Mouse (Mus musculus) lung, embryonic 15.5 days (tissue): ENCODE measurements around the gene Trex1. TPM values are rescaled to one million over a fixed set of nuclear protein-coding genes. Genes with fewer than 3 reads are reported as not detected.
A peak's percentile ranks its signal among the peaks of the same experiment; 100 is the strongest.

Source experiments
- ATAC-seq: fragments of 200-750 bp; cut with Nextera tagmentation; 2 replicates; pipeline ENCODE4 v1.8.0; 2017; ENCODE audit warnings: moderate number of reproducible peaks, borderline replicate concordance; ENCODE audit not compliant: low FRiP score, low TSS enrichment; ENCODE audit errors: extremely low read depth
- H3K27ac ChIP-seq: fragments of 300-500 bp; sonication (generic); 2 replicates; pipeline ENCODE4 v1.5.1; 2015; ENCODE audit warnings: moderate library complexity, mild to moderate bottlenecking, inconsistent platforms
- H3K27me3 ChIP-seq: fragments of 300-500 bp; sonication (generic); 2 replicates; pipeline ENCODE4 v1.6.1; 2015; ENCODE audit warnings: inconsistent platforms
- H3K36me3 ChIP-seq: fragments of 300-500 bp; sonication (generic); 2 replicates; pipeline ENCODE4 v1.6.1; 2015; ENCODE audit warnings: inconsistent platforms
- H3K4me1 ChIP-seq: fragments of 300-500 bp; sonication (generic); 2 replicates; pipeline ENCODE4 v1.6.1; 2015; ENCODE audit warnings: inconsistent platforms
- H3K4me2 ChIP-seq: fragments of 300-500 bp; sonication (generic); 2 replicates; pipeline ENCODE4 v1.6.1; 2015; ENCODE audit warnings: inconsistent platforms, mild to moderate bottlenecking, moderate library complexity
- H3K4me3 ChIP-seq: fragments of 300-500 bp; sonication (generic); 2 replicates; pipeline ENCODE4 v1.5.1; 2015; ENCODE audit warnings: mild to moderate bottlenecking, inconsistent platforms
- H3K9ac ChIP-seq: fragments of 300-500 bp; sonication (generic); 2 replicates; pipeline ENCODE4 v1.6.1; 2015; ENCODE audit warnings: inconsistent platforms
- H3K9me3 ChIP-seq: fragments of 300-500 bp; sonication (generic); 2 replicates; pipeline ENCODE4 v1.6.1; 2016; ENCODE audit warnings: inconsistent platforms
- WGBS: fragments of 180-500 bp; shearing (Covaris S2); methylation state at CpG from one replicate; pipeline ENCODE4 v1.1.7; 2015; 5-methylcytosine and 5-hydroxymethylcytosine counted together
- polyA plus RNA-seq: library from polyadenylated mRNA; unstranded; fragments of >200 nt; fragmentation: Nextera tagmentation; extraction: Ambion mirVana; gene quantifications from 2 replicates; pipeline ENCODE4 v1.2.1, GENCODE M21; 2015

The Trex1 gene
- polyA plus RNA-seq, 1 experiment from 2014 or later = 14.0 TPM

GRCm38 (mm10) chr9:109082124-109082800 lies 22.7 kb upstream of the Trex1 start, which contains the start of the genes Ccdc51 and Tma7:
Gene Ccdc51 (plus strand): TSS chr9:109082493.
Gene Tma7 (minus strand): TSS chr9:109082587.
- under 1% methylated on average over 37 of the region's 37 CpGs for WGBS
- Histone ChIP-seq H3K9ac (peak within 1 kb of the TSS; percentile 87), H3K27me3 (no peaks in the 10 kb centered on the region)

GRCm38 (mm10) chr9:109081749-109082123 lies 22.2 kb upstream of the Trex1 start:
- peak overlapping the region; percentile 90 for H3K4me3 ChIP-seq
- H3K36me3 ChIP-seq = peaks cover 16% of the 10 kb centered on the region
- ATAC-seq = 0 out of 2 replicates have a peak, but pooled peaks have one; percentile 6
- H3K27me3 ChIP-seq = no peaks in the 10 kb centered on the region
- 3% methylated on average over 11 of the region's 11 CpGs for WGBS
- H3K9me3 ChIP-seq = no peaks in the 10 kb centered on the region
- H3K27ac ChIP-seq = peak overlapping the region; percentile 84
- H3K4me1 ChIP-seq = peaks cover 18% of the 10 kb centered on the region
- peak overlapping the region; percentile 87 for H3K9ac ChIP-seq
- peak overlapping the region; percentile 65 for H3K4me2 ChIP-seq

More at GRCm38 (mm10) chr9:109082124-109082800, 22.7 kb upstream of the Trex1 start, which contains the start of the genes Ccdc51 and Tma7:
- ATAC-seq = peak; percentile 96
- Histone ChIP-seq H3K9me3 (no peaks in the 10 kb centered on the region), H3K36me3 (peaks cover 16% of the 10 kb centered on the region), H3K4me3 (peak within 1 kb of the TSS; percentile 90), H3K4me1 (peaks cover 19% of the 10 kb centered on the region), H3K27ac (peak within 1 kb of the TSS; percentile 84), H3K4me2 (peak within 1 kb of the TSS; percentile 65)

- peaks cover 18% of the 10 kb centered on the region for H3K4me1 ChIP-seq
- H3K27me3 ChIP-seq = no peaks in the 10 kb centered on the region
- H3K36me3 ChIP-seq = peaks cover 16% of the 10 kb centered on the region
- H3K4me2 ChIP-seq = no peak overlapping the region
- H3K4me3 ChIP-seq = 0 out of 2 replicates have a peak overlapping the region, but pooled peaks have one; percentile 90
- no peaks in the 10 kb centered on the region for H3K9me3 ChIP-seq
- WGBS = 86% methylated on average over 3 of the region's 3 CpGs
- no peak for ATAC-seq
- 0 out of 2 replicates have a peak overlapping the region, but pooled peaks have one; percentile 87 for H3K9ac ChIP-seq
- no peak overlapping the region for H3K27ac ChIP-seq
These were observed 21.0 kb upstream of the Trex1 start for GRCm38 (mm10) chr9:109080516-109080915.

- ATAC-seq = peak; percentile 96
- H3K27ac ChIP-seq = peak within 1 kb of the TSS; percentile 74
- H3K4me1 ChIP-seq = peaks cover 18% of the 10 kb centered on the region
- no peaks in the 10 kb centered on the region for H3K27me3 ChIP-seq
- under 1% methylated on average over 56 of the region's 57 CpGs for WGBS
- peaks cover 34% of the 10 kb centered on the region for H3K36me3 ChIP-seq
- H3K9ac ChIP-seq = peak within 1 kb of the TSS; percentile 85
- H3K4me2 ChIP-seq = peak within 1 kb of the TSS; percentile 83
- peak within 1 kb of the TSS; percentile 72 for H3K4me3 ChIP-seq
- no peaks in the 10 kb centered on the region for H3K9me3 ChIP-seq
These were observed 14.4 kb upstream of the Trex1 start, which contains the start of gene Atrip for GRCm38 (mm10) chr9:109073661-109074573. Gene Atrip (minus strand): TSS chr9:109074124.

GRCm38 (mm10) chr9:109068095-109068735 lies 8.7 kb upstream of the Trex1 start:
- WGBS = 92% methylated on average over 3 of the region's 3 CpGs
- peaks cover 8% of the 10 kb centered on the region for H3K4me1 ChIP-seq
- H3K36me3 ChIP-seq = peaks cover 80% of the 10 kb centered on the region
- no peak overlapping the region for H3K27ac ChIP-seq
- H3K27me3 ChIP-seq = no peaks in the 10 kb centered on the region
- H3K9ac ChIP-seq = no peak overlapping the region
- H3K4me2 ChIP-seq = no peak overlapping the region
- no peak for ATAC-seq
- no peak overlapping the region for H3K4me3 ChIP-seq
- no peaks in the 10 kb centered on the region for H3K9me3 ChIP-seq

- 84% methylated on average over 5 of the region's 5 CpGs for WGBS
- peaks cover 62% of the 10 kb centered on the region for H3K36me3 ChIP-seq
These were observed 1.4 kb upstream of the Trex1 start for GRCm38 (mm10) chr9:109060898-109061295.

GRCm38 (mm10) chr9:109060184-109060897 lies 807 bp upstream of the Trex1 start:
- no peak for ATAC-seq
- Histone ChIP-seq H3K9me3 (no peaks in the 10 kb centered on the region), H3K9ac (no peak overlapping the region), H3K27me3 (no peaks in the 10 kb centered on the region), H3K27ac (no peak overlapping the region), H3K4me3 (no peak overlapping the region), H3K4me2 (no peak overlapping the region), H3K36me3 (peaks cover 56% of the 10 kb centered on the region), H3K4me1 (peaks cover 11% of the 10 kb centered on the region)
- 88% methylated on average over 16 of the region's 16 CpGs for WGBS

More at GRCm38 (mm10) chr9:109060898-109061295, 1.4 kb upstream of the Trex1 start:
- H3K27me3 ChIP-seq = no peaks in the 10 kb centered on the region
- H3K4me1 ChIP-seq = peaks cover 10% of the 10 kb centered on the region; the same call in 1 of the 2 replicates
- H3K27ac ChIP-seq = no peak overlapping the region
- ATAC-seq = no peak
- H3K4me2 ChIP-seq = no peak overlapping the region
- H3K4me3 ChIP-seq = no peak overlapping the region
- no peaks in the 10 kb centered on the region for H3K9me3 ChIP-seq
- no peak overlapping the region for H3K9ac ChIP-seq

GRCm38 (mm10) chr9:109058006-109058765 lies 1.3 kb downstream of the Trex1 start:
- Histone ChIP-seq H3K27ac (no peak overlapping the region; the same call in 1 of the 2 replicates), H3K4me1 (peaks cover 20% of the 10 kb centered on the region), H3K9me3 (no peaks in the 10 kb centered on the region), H3K36me3 (peaks cover 35% of the 10 kb centered on the region), H3K9ac (no peak overlapping the region), H3K27me3 (no peaks in the 10 kb centered on the region), H3K4me3 (no peak overlapping the region), H3K4me2 (peak overlapping the region; percentile 60; the same call in 1 of the 2 replicates)
- no peak for ATAC-seq
- WGBS = 91% methylated on average over 19 of the region's 19 CpGs

- 93% methylated on average over 5 of the region's 5 CpGs for WGBS
- Histone ChIP-seq H3K4me1 (peaks cover 20% of the 10 kb centered on the region), H3K9ac (no peak overlapping the region), H3K27me3 (no peaks in the 10 kb centered on the region), H3K36me3 (peaks cover 32% of the 10 kb centered on the region), H3K4me3 (no peak overlapping the region), H3K27ac (no peak overlapping the region), H3K9me3 (no peaks in the 10 kb centered on the region), H3K4me2 (no peak overlapping the region)
- no peak for ATAC-seq
These were observed 2.0 kb downstream of the Trex1 start for GRCm38 (mm10) chr9:109057543-109057942.

- WGBS = 76% methylated on average over 4 of the region's 4 CpGs
These were observed 2.6 kb downstream of the Trex1 start for GRCm38 (mm10) chr9:109056916-109057315.

More at GRCm38 (mm10) chr9:109056916-109057315, 2.6 kb downstream of the Trex1 start:
- no peak overlapping the region for H3K4me3 ChIP-seq
- H3K27me3 ChIP-seq = no peaks in the 10 kb centered on the region
- H3K9ac ChIP-seq = no peak overlapping the region
- no peak overlapping the region for H3K4me2 ChIP-seq
- no peaks in the 10 kb centered on the region for H3K9me3 ChIP-seq
- H3K4me1 ChIP-seq = peaks cover 20% of the 10 kb centered on the region
- ATAC-seq = no peak
- no peak overlapping the region for H3K27ac ChIP-seq
- peaks cover 32% of the 10 kb centered on the region for H3K36me3 ChIP-seq
